Mouse (Mus musculus) neural tube, embryonic 15.5 days (tissue): ENCODE results near the gene Serpinf1. TPM values are rescaled to one million over a fixed set of nuclear protein-coding genes. Genes with fewer than 3 reads are reported as not detected.

Source experiments
- ATAC-seq: fragments of 200-750 bp; cut with Nextera tagmentation; 2 replicates; pipeline ENCODE4 v1.8.0; 2017; ENCODE audit warnings: mild to moderate bottlenecking, moderate TSS enrichment, moderate library complexity; ENCODE audit not compliant: low FRiP score
- H3K27ac ChIP-seq: fragments of 300-500 bp; sonication (generic); replicated peaks from 2 replicates; pipeline ENCODE4 v1.5.1; 2015; ENCODE audit warnings: mild to moderate bottlenecking, inconsistent platforms
- H3K27me3 ChIP-seq: fragments of 300-500 bp; sonication (generic); replicated peaks from 2 replicates; pipeline ENCODE4 v1.6.1; 2015; ENCODE audit warnings: inconsistent platforms
- H3K36me3 ChIP-seq: fragments of 300-500 bp; sonication (generic); 2 replicates; pipeline ENCODE4 v1.6.1; 2015; ENCODE audit warnings: inconsistent platforms
- H3K4me1 ChIP-seq: fragments of 300-500 bp; sonication (generic); 2 replicates; pipeline ENCODE4 v1.6.1; 2015; ENCODE audit warnings: inconsistent platforms
- H3K4me2 ChIP-seq: fragments of 300-500 bp; sonication (generic); 2 replicates; pipeline ENCODE4 v1.6.1; 2015; ENCODE audit warnings: inconsistent platforms, mild to moderate bottlenecking, moderate library complexity
- H3K4me3 ChIP-seq: fragments of 300-500 bp; sonication (generic); replicated peaks from 2 replicates; pipeline ENCODE4 v1.5.1; 2015; ENCODE audit warnings: mild to moderate bottlenecking, inconsistent platforms
- H3K9ac ChIP-seq: fragments of 300-500 bp; sonication (generic); replicated peaks from 2 replicates; pipeline ENCODE4 v1.6.1; 2015; ENCODE audit warnings: mild to moderate bottlenecking, inconsistent platforms
- H3K9me3 ChIP-seq: fragments of 300-500 bp; sonication (generic); replicated peaks from 2 replicates; pipeline ENCODE4 v1.6.1; 2016; ENCODE audit warnings: inconsistent platforms
- WGBS: fragments of 180-500 bp; shearing (Covaris S2); methylation state at CpG from one replicate; pipeline ENCODE4 v1.1.7; 2015; ENCODE audit warnings: mixed read lengths; 5-methylcytosine and 5-hydroxymethylcytosine counted together
- polyA plus RNA-seq: library from polyadenylated mRNA; unstranded; fragments of >200 nt; fragmentation: Nextera tagmentation; extraction: Ambion mirVana; gene quantifications from 2 replicates; pipeline ENCODE4 v1.2.1, GENCODE M21; 2015

The Serpinf1 gene
- polyA plus RNA-seq, 1 experiment from 2014 or later = 69.1 TPM

- Histone ChIP-seq H3K36me3 (peaks cover 29% of the 10 kb centered on the region), H3K4me3 (no peak within 1 kb of the TSS), H3K27me3 (no peaks in the 10 kb centered on the region), H3K4me2 (no peak within 1 kb of the TSS), H3K4me1 (no peaks in the 10 kb centered on the region), H3K9ac (no peak within 1 kb of the TSS), H3K27ac (no peak within 1 kb of the TSS), H3K9me3 (no peaks in the 10 kb centered on the region)
- 92% methylated on average over 6 of the region's 6 CpGs for WGBS
- no peak for ATAC-seq
Measured at GRCm38 (mm10) chr11:75439363-75439762, 16.9 kb upstream of the Serpinf1 start, which contains the start of gene Serpinf2. TSS of gene Serpinf2 (minus strand) at chr11:75439591.

GRCm38 (mm10) chr11:75438804-75439203 is 16.3 kb upstream of the Serpinf1 start:
- Histone ChIP-seq H3K9ac (no peak overlapping the region), H3K4me3 (no peak overlapping the region), H3K27me3 (no peaks in the 10 kb centered on the region), H3K9me3 (no peaks in the 10 kb centered on the region), H3K27ac (no peak overlapping the region), H3K4me2 (no peak overlapping the region), H3K4me1 (no peaks in the 10 kb centered on the region), H3K36me3 (peaks cover 27% of the 10 kb centered on the region)
- 88% methylated on average over 3 of the region's 3 CpGs for WGBS
- ATAC-seq = no peak

GRCm38 (mm10) chr11:75438194-75438593 is 15.7 kb upstream of the Serpinf1 start:
- no peak for ATAC-seq
- peaks cover 22% of the 10 kb centered on the region for H3K36me3 ChIP-seq
- H3K4me2 ChIP-seq = no peak overlapping the region
- no peak overlapping the region for H3K27ac ChIP-seq
- no peaks in the 10 kb centered on the region for H3K4me1 ChIP-seq
- no peak overlapping the region for H3K9ac ChIP-seq
- H3K27me3 ChIP-seq = no peaks in the 10 kb centered on the region
- H3K9me3 ChIP-seq = no peaks in the 10 kb centered on the region
- no peak overlapping the region for H3K4me3 ChIP-seq
- 88% methylated on average over 13 of the region's 13 CpGs for WGBS

GRCm38 (mm10) chr11:75434138-75434537 is 11.6 kb upstream of the Serpinf1 start:
- Histone ChIP-seq H3K4me2 (no peak overlapping the region), H3K4me1 (peaks cover 7% of the 10 kb centered on the region), H3K4me3 (no peak overlapping the region), H3K9ac (no peak overlapping the region), H3K9me3 (no peaks in the 10 kb centered on the region), H3K27me3 (no peaks in the 10 kb centered on the region), H3K36me3 (no peaks in the 10 kb centered on the region), H3K27ac (no peak overlapping the region)
- ATAC-seq = no peak
- 92% methylated on average over 5 of the region's 5 CpGs for WGBS

- 59% methylated on average over 11 of the region's 11 CpGs for WGBS
- peak overlapping the region; percentile 3; the same call in 1 of the 2 replicates for H3K27ac ChIP-seq
- no peaks in the 10 kb centered on the region for H3K36me3 ChIP-seq
- H3K9ac ChIP-seq = no peak overlapping the region
- H3K4me2 ChIP-seq = peak overlapping the region; percentile 15
- H3K4me1 ChIP-seq = peaks cover 7% of the 10 kb centered on the region
- H3K4me3 ChIP-seq = no peak overlapping the region
- no peaks in the 10 kb centered on the region for H3K27me3 ChIP-seq
- ATAC-seq = peak; percentile 61; the same call in 1 of the 2 replicates
- no peaks in the 10 kb centered on the region for H3K9me3 ChIP-seq
Measured at GRCm38 (mm10) chr11:75431307-75431706, 8.8 kb upstream of the Serpinf1 start.

GRCm38 (mm10) chr11:75429019-75429705 is 6.7 kb upstream of the Serpinf1 start:
- Histone ChIP-seq H3K9me3 (no peaks in the 10 kb centered on the region), H3K4me2 (no peak overlapping the region), H3K4me1 (peaks cover 7% of the 10 kb centered on the region), H3K27ac (no peak overlapping the region), H3K27me3 (no peaks in the 10 kb centered on the region), H3K4me3 (no peak overlapping the region), H3K9ac (no peak overlapping the region), H3K36me3 (no peaks in the 10 kb centered on the region)
- WGBS = 89% methylated on average over 9 of the region's 9 CpGs
- no peak for ATAC-seq

- Histone ChIP-seq H3K27me3 (no peaks in the 10 kb centered on the region), H3K4me1 (no peaks in the 10 kb centered on the region), H3K4me3 (no peak overlapping the region), H3K4me2 (no peak overlapping the region), H3K36me3 (no peaks in the 10 kb centered on the region), H3K9me3 (no peaks in the 10 kb centered on the region), H3K9ac (no peak overlapping the region), H3K27ac (no peak overlapping the region)
- WGBS = 90% methylated on average over 3 of the region's 3 CpGs
- no peak for ATAC-seq
Measured at GRCm38 (mm10) chr11:75424459-75424858, 2.0 kb upstream of the Serpinf1 start.

GRCm38 (mm10) chr11:75424033-75424432 is 1.5 kb upstream of the Serpinf1 start:
- Histone ChIP-seq H3K4me1 (no peaks in the 10 kb centered on the region), H3K9me3 (no peaks in the 10 kb centered on the region), H3K27ac (no peak overlapping the region), H3K9ac (no peak overlapping the region), H3K4me3 (no peak overlapping the region), H3K36me3 (no peaks in the 10 kb centered on the region), H3K27me3 (no peaks in the 10 kb centered on the region), H3K4me2 (no peak overlapping the region)
- WGBS = 89% methylated on average over 9 of the region's 9 CpGs
- no peak for ATAC-seq

GRCm38 (mm10) chr11:75423091-75423490 is 590 bp upstream of the Serpinf1 start:
- no peak overlapping the region for H3K9ac ChIP-seq
- H3K27me3 ChIP-seq = no peaks in the 10 kb centered on the region
- no peaks in the 10 kb centered on the region for H3K9me3 ChIP-seq
- H3K4me2 ChIP-seq = no peak overlapping the region
- no peaks in the 10 kb centered on the region for H3K36me3 ChIP-seq
- no peaks in the 10 kb centered on the region for H3K4me1 ChIP-seq
- no peak overlapping the region for H3K4me3 ChIP-seq
- WGBS = 93% methylated on average over 3 of the region's 3 CpGs
- no peak overlapping the region for H3K27ac ChIP-seq
- no peak for ATAC-seq

GRCm38 (mm10) chr11:75421375-75422012 is 1.0 kb downstream of the Serpinf1 start:
- Histone ChIP-seq H3K36me3 (no peaks in the 10 kb centered on the region), H3K4me3 (peak overlapping the region; percentile 20), H3K27me3 (no peaks in the 10 kb centered on the region), H3K4me2 (peak overlapping the region; percentile 27; the same call in 1 of the 2 replicates), H3K9ac (no peak overlapping the region), H3K4me1 (no peaks in the 10 kb centered on the region), H3K27ac (no peak overlapping the region), H3K9me3 (no peaks in the 10 kb centered on the region)
- 49% methylated on average over 6 of the region's 6 CpGs for WGBS
- ATAC-seq = no peak

- Histone ChIP-seq H3K27me3 (no peaks in the 10 kb centered on the region), H3K36me3 (no peaks in the 10 kb centered on the region), H3K9me3 (no peaks in the 10 kb centered on the region), H3K9ac (no peak overlapping the region), H3K4me1 (no peaks in the 10 kb centered on the region), H3K4me2 (no peak overlapping the region; the same call in 1 of the 2 replicates), H3K27ac (no peak overlapping the region), H3K4me3 (no peak overlapping the region)
- ATAC-seq = no peak
- 71% methylated on average over 5 of the region's 5 CpGs for WGBS
Measured at GRCm38 (mm10) chr11:75420810-75421374, 1.6 kb downstream of the Serpinf1 start.

- ATAC-seq = no peak
- Histone ChIP-seq H3K36me3 (no peaks in the 10 kb centered on the region), H3K4me2 (no peak overlapping the region), H3K27me3 (no peaks in the 10 kb centered on the region), H3K9me3 (no peaks in the 10 kb centered on the region), H3K9ac (no peak overlapping the region), H3K4me3 (no peak overlapping the region), H3K27ac (no peak overlapping the region), H3K4me1 (no peaks in the 10 kb centered on the region; the same call in 1 of the 2 replicates)
- 89% methylated on average over 7 of the region's 7 CpGs for WGBS
Measured at GRCm38 (mm10) chr11:75420037-75420436, 2.5 kb downstream of the Serpinf1 start.
